Mouse (Mus musculus): ENCODE measurements around the gene Ugt1a7c. TPM values are rescaled to one million over a fixed set of nuclear protein-coding genes. Genes with fewer than 3 reads are reported as not detected.
"Not testable (repeated sequence)": the region's sequence is repeated elsewhere in the genome, so short reads cannot be mapped to it uniquely, and the experiment has no call there.

Gene Ugt1a7c
- polyA plus RNA-seq, 1 experiment from 2014 or later: 1.2 TPM

GRCm38 (mm10) chr1:88158430-88158829 is 63.6 kb downstream of the Ugt1a7c start:
- H3K9ac ChIP-seq (replicated peaks): no peak overlapping the region
- H3K27me3 ChIP-seq: no peaks in the 10 kb centered on the region
- no peak overlapping the region for H3K4me2 ChIP-seq (replicated peaks)
- 77% methylated on average over 2 of the region's 2 CpGs for WGBS
- H3K4me3 ChIP-seq: no peak overlapping the region
- no peaks in the 10 kb centered on the region for H3K36me3 ChIP-seq
- H3K4me1 ChIP-seq: no peaks in the 10 kb centered on the region
- no peaks in the 10 kb centered on the region for H3K9me3 ChIP-seq
- H3K27ac ChIP-seq (replicated peaks): no peak overlapping the region
- no peak for ATAC-seq (ENCODE audit: low FRiP score, low read depth)

- H3K4me2 ChIP-seq (replicated peaks): no peak within 1 kb of the TSS
- no peaks in the 10 kb centered on the region for H3K36me3 ChIP-seq
- ATAC-seq (ENCODE audit: low FRiP score, low read depth): no peak
- no peaks in the 10 kb centered on the region for H3K4me1 ChIP-seq
- H3K27ac ChIP-seq (replicated peaks): no peak within 1 kb of the TSS
- no peak within 1 kb of the TSS for H3K4me3 ChIP-seq
- H3K9ac ChIP-seq (replicated peaks): no peak within 1 kb of the TSS
- H3K9me3 ChIP-seq: no peaks in the 10 kb centered on the region
- WGBS: 77% methylated on average over 5 of the region's 5 CpGs
- H3K27me3 ChIP-seq: no peaks in the 10 kb centered on the region
These were observed 70.8 kb downstream of the Ugt1a7c start, which contains the start of gene Ugt1a5 for GRCm38 (mm10) chr1:88165711-88166110. Gene Ugt1a5, plus strand, starts transcription at chr1:88166012.

GRCm38 (mm10) chr1:88172190-88172589 is 77.3 kb downstream of the Ugt1a7c start:
- H3K9me3 ChIP-seq; H3K27ac ChIP-seq (replicated peaks); ATAC-seq (ENCODE audit: low FRiP score, low read depth); H3K36me3 ChIP-seq; H3K9ac ChIP-seq (replicated peaks); H3K27me3 ChIP-seq; H3K4me2 ChIP-seq (replicated peaks); H3K4me3 ChIP-seq; H3K4me1 ChIP-seq: not testable (repeated sequence)
- WGBS: 79% methylated on average over 6 of the region's 7 CpGs

DNA sequence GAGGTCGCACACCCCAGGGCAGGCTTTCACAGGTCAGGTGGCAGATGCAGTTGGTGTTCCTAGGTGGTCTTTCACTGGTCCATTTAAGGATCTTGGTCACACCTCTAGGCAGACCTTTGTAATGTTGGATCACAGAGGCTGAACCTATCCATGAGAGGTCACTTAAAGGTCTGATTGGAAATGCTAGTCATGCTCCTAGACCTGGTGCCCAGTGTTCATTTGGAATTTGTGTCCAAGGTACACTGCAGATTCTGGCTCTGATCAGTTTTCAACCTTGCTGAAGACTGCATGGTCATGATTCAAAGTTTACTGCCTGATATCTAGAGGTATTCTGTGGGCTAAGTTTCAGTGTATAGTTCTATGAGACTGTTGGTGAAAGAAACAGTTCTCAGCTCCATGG is 84.8 kb downstream of the Ugt1a7c start:
- no peaks in the 10 kb centered on the region for H3K36me3 ChIP-seq
- H3K9me3 ChIP-seq: peaks cover 24% of the 10 kb centered on the region
- no peaks in the 10 kb centered on the region for H3K27me3 ChIP-seq
- WGBS: 88% methylated on average over 1 of the region's 1 CpGs
- no peak overlapping the region for H3K4me3 ChIP-seq
- H3K9ac ChIP-seq (replicated peaks): no peak overlapping the region
- no peaks in the 10 kb centered on the region for H3K4me1 ChIP-seq
- no peak for ATAC-seq (ENCODE audit: low FRiP score, low read depth)
- H3K4me2 ChIP-seq (replicated peaks): no peak overlapping the region
- H3K27ac ChIP-seq (replicated peaks): no peak overlapping the region

DNA sequence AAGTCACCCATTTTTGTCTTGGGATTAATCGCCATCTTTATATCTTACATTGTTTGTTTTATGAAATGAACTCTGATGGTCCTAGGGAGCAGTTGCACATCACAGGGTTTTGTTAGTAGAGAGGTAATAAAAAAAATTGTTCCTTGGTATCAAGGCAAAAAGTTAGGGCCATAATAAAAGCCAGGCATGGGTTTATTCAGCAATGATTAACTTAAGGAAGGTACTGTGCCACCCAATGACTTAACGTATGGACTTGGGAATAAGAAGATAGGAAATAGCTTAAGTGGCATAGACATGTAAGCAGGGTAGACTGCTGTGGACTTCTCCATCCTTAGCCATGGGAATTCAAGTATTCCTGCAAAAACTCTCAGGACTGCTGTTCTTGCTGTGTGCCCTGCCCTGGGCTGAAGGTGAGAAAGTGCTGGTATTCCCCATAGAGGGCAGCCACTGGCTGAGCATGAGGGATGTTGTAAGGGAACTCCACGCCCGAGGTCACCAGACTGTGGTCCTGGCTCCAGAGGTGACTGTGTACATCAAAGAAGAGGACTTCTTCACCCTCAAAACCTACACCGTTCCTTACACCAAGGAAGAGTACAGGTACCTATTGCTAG is 91.6 kb downstream of the Ugt1a7c start:
- H3K4me1 ChIP-seq: no peaks in the 10 kb centered on the region
- H3K27me3 ChIP-seq: no peaks in the 10 kb centered on the region
- no peaks in the 10 kb centered on the region for H3K36me3 ChIP-seq
- 88% methylated on average over 5 of the region's 5 CpGs for WGBS
- H3K9me3 ChIP-seq: no peaks in the 10 kb centered on the region
- H3K9ac ChIP-seq (replicated peaks): no peak overlapping the region
- H3K4me2 ChIP-seq (replicated peaks): no peak overlapping the region
- no peak overlapping the region for H3K4me3 ChIP-seq
- no peak overlapping the region for H3K27ac ChIP-seq (replicated peaks)
- no peak for ATAC-seq (ENCODE audit: low FRiP score, low read depth)

GRCm38 (mm10) chr1:88192136-88192535 is 97.3 kb downstream of the Ugt1a7c start:
- WGBS: 58% methylated on average over 3 of the region's 3 CpGs
- no peak for ATAC-seq (ENCODE audit: low FRiP score, low read depth)
- H3K36me3 ChIP-seq: no peaks in the 10 kb centered on the region
- H3K27me3 ChIP-seq: no peaks in the 10 kb centered on the region
- no peaks in the 10 kb centered on the region for H3K4me1 ChIP-seq
- H3K4me2 ChIP-seq (replicated peaks): no peak overlapping the region
- H3K4me3 ChIP-seq: no peak overlapping the region
- H3K9ac ChIP-seq (replicated peaks): no peak overlapping the region
- no peak overlapping the region for H3K27ac ChIP-seq (replicated peaks)
- no peaks in the 10 kb centered on the region for H3K9me3 ChIP-seq

- 0 out of 2 replicates have a peak, but pooled peaks cover 6% of the 10 kb centered on the region for H3K27me3 ChIP-seq
- H3K9ac ChIP-seq (replicated peaks): no peak overlapping the region
- no peaks in the 10 kb centered on the region for H3K36me3 ChIP-seq
- H3K27ac ChIP-seq (replicated peaks): no peak overlapping the region
- no peak for ATAC-seq (ENCODE audit: low FRiP score, low read depth)
- WGBS: 95% methylated on average over 1 of the region's 1 CpGs
- H3K4me1 ChIP-seq: no peaks in the 10 kb centered on the region
- no peaks in the 10 kb centered on the region for H3K9me3 ChIP-seq
- no peak overlapping the region for H3K4me2 ChIP-seq (replicated peaks)
- no peak overlapping the region for H3K4me3 ChIP-seq
These were observed 100.8 kb downstream of the Ugt1a7c start for GRCm38 (mm10) chr1:88195687-88196086.

- ATAC-seq (ENCODE audit: low FRiP score, low read depth): no peak
- Histone ChIP-seq H3K4me2 (replicated peaks) (no peak overlapping the region), H3K36me3 (no peaks in the 10 kb centered on the region), H3K4me3 (no peak overlapping the region), H3K27me3 (0 out of 2 replicates have a peak, but pooled peaks cover 6% of the 10 kb centered on the region), H3K9me3 (no peaks in the 10 kb centered on the region), H3K4me1 (no peaks in the 10 kb centered on the region), H3K27ac (replicated peaks) (no peak overlapping the region), H3K9ac (replicated peaks) (no peak overlapping the region)
- 76% methylated on average over 3 of the region's 3 CpGs for WGBS
These were observed 102.6 kb downstream of the Ugt1a7c start for GRCm38 (mm10) chr1:88197443-88197842.

DNA sequence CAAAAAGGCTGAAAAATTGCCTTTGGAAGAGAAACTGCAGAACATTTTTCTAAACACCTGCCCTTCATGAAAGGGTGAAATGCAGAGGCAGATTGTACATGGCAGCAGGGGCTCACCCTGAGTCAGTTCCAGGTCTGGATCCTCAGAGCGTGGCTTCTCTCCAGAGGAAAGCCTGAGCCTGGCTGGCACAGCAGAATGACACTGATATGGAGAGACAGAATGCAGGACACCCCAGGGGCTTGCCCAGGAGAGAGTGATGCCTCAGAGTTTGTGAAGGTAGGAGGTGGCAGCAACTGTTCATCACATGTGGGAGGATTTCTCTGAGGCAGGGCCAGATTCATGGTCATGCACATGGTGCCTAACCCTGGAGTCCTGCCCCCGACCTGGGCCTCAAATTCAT is 105.1 kb downstream of the Ugt1a7c start:
- no peak overlapping the region for H3K4me2 ChIP-seq (replicated peaks)
- no peak overlapping the region for H3K9ac ChIP-seq (replicated peaks)
- H3K36me3 ChIP-seq: no peaks in the 10 kb centered on the region
- no peak overlapping the region for H3K4me3 ChIP-seq
- no peaks in the 10 kb centered on the region for H3K4me1 ChIP-seq
- no peak for ATAC-seq (ENCODE audit: low FRiP score, low read depth)
- 0 out of 2 replicates have a peak, but pooled peaks cover 7% of the 10 kb centered on the region for H3K9me3 ChIP-seq
- no peak overlapping the region for H3K27ac ChIP-seq (replicated peaks)
- WGBS: 80% methylated on average over 2 of the region's 2 CpGs
- 0 out of 2 replicates have a peak, but pooled peaks cover 6% of the 10 kb centered on the region for H3K27me3 ChIP-seq

- H3K36me3 ChIP-seq: no peaks in the 10 kb centered on the region
- no peak within 1 kb of the TSS for H3K9ac ChIP-seq (replicated peaks)
- H3K4me3 ChIP-seq: no peak within 1 kb of the TSS
- no peak within 1 kb of the TSS for H3K27ac ChIP-seq (replicated peaks)
- no peaks in the 10 kb centered on the region for H3K4me1 ChIP-seq
- H3K4me2 ChIP-seq (replicated peaks): no peak within 1 kb of the TSS
- no peak for ATAC-seq (ENCODE audit: low FRiP score, low read depth)
- H3K9me3 ChIP-seq: 0 out of 2 replicates have a peak, but pooled peaks cover 7% of the 10 kb centered on the region
- 0 out of 2 replicates have a peak, but pooled peaks cover 6% of the 10 kb centered on the region for H3K27me3 ChIP-seq
- WGBS: 87% methylated on average over 7 of the region's 7 CpGs
These were observed 105.6 kb downstream of the Ugt1a7c start, which contains the start of gene Ugt1a2 for GRCm38 (mm10) chr1:88200456-88200855. Gene Ugt1a2, plus strand, starts transcription at chr1:88200601.

GRCm38 (mm10) chr1:88205294-88205922 is 110.5 kb downstream of the Ugt1a7c start, which contains the start of gene Dnajb3:
Gene Dnajb3, minus strand, starts transcription at chr1:88205782.
- no peaks in the 10 kb centered on the region for H3K4me1 ChIP-seq
- H3K36me3 ChIP-seq: no peaks in the 10 kb centered on the region
- 5% methylated on average over 62 of the region's 62 CpGs for WGBS
- H3K27me3 ChIP-seq: peaks cover 4% of the 10 kb centered on the region; the same call in 1 of the 2 replicates
- H3K4me3 ChIP-seq: peak within 1 kb of the TSS; percentile 53
- peak within 1 kb of the TSS; percentile 62 for H3K9ac ChIP-seq (replicated peaks)
- H3K9me3 ChIP-seq: 0 out of 2 replicates have a peak, but pooled peaks cover 7% of the 10 kb centered on the region
- peak; percentile 99 for ATAC-seq (ENCODE audit: low FRiP score, low read depth)
- H3K4me2 ChIP-seq (replicated peaks): peak within 1 kb of the TSS; percentile 66
- H3K27ac ChIP-seq (replicated peaks): no peak within 1 kb of the TSS; the same call in 1 of the 2 replicates

DNA sequence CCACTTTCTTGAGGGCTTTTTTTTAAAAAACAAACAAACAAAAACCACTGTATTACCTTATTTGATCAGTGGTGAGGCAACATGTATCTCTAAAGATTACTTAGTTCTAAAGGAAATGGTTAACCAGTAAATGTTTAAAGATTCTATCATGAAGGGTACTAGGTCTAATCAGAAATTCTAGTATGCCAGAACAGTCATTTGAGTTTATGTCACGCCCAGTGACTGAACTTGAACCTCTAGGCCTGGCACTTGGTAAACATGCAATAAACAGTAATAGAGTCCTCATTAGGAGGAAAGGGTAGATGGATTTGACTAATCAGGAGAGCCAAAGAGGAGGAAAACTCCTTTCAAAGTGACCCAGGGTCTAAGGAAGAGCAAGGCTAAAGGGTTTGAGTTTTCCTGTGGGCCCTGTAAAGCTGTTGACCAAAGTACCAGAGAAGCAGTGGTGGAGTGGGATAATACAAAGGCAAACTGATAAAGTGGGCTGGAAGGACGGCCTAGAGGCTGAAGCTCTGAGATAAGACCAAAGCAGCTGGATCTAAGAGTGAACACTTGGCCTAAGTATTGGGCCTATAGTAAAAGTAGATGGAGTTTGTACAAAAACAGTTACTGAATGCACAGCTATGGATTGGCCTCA is 112.1 kb downstream of the Ugt1a7c start:
- H3K36me3 ChIP-seq: no peaks in the 10 kb centered on the region
- no peak for ATAC-seq (ENCODE audit: low FRiP score, low read depth)
- no peaks in the 10 kb centered on the region for H3K4me1 ChIP-seq
- no peak overlapping the region for H3K27ac ChIP-seq (replicated peaks)
- WGBS: 77% methylated on average over 2 of the region's 2 CpGs
- H3K4me3 ChIP-seq: no peak overlapping the region
- H3K27me3 ChIP-seq: peaks cover 4% of the 10 kb centered on the region; the same call in 1 of the 2 replicates
- no peak overlapping the region for H3K4me2 ChIP-seq (replicated peaks)
- no peak overlapping the region for H3K9ac ChIP-seq (replicated peaks)
- peaks cover 14% of the 10 kb centered on the region for H3K9me3 ChIP-seq

Data from midbrain, embryonic 12.5 days (tissue).